Mouse (Mus musculus): ENCODE results near the gene Cbln3. TPM values are rescaled to one million over a fixed set of nuclear protein-coding genes. Genes with fewer than 3 reads are reported as not detected.
A peak's percentile ranks its signal among the peaks of the same experiment; 100 is the strongest.

The Cbln3 gene
- total RNA-seq, 2 experiments from 2014 or later, result not detected

- intact Hi-C loops (cut with DNase I), result no loop called here
- peak in 1 of 2 experiments; percentile 63 for DNase-seq
Observed at GRCm38 (mm10) chr14:55853621-55854285, 30.4 kb downstream of the Cbln3 start, which contains the start of gene Nynrin. Nynrin (plus strand) TSS chr14:55854010.

- intact Hi-C loops (cut with DNase I), result no loop called here
- DNase-seq, result no peak
Observed at GRCm38 (mm10) chr14:55852646-55853551, 31.3 kb downstream of the Cbln3 start.

- intact Hi-C loops (cut with DNase I), result no loop called here
- DNase-seq, result no peak
Observed at GRCm38 (mm10) chr14:55850885-55851284, 33.3 kb downstream of the Cbln3 start.

GRCm38 (mm10) chr14:55845506-55846294, 38.5 kb downstream of the Cbln3 start:
- no peak for DNase-seq
- intact Hi-C loops (cut with DNase I), result no loop called here

- DNase-seq, result no peak
- intact Hi-C loops (cut with DNase I), result no loop called here
Observed at GRCm38 (mm10) chr14:55842794-55843193, 41.4 kb downstream of the Cbln3 start.

DNA sequence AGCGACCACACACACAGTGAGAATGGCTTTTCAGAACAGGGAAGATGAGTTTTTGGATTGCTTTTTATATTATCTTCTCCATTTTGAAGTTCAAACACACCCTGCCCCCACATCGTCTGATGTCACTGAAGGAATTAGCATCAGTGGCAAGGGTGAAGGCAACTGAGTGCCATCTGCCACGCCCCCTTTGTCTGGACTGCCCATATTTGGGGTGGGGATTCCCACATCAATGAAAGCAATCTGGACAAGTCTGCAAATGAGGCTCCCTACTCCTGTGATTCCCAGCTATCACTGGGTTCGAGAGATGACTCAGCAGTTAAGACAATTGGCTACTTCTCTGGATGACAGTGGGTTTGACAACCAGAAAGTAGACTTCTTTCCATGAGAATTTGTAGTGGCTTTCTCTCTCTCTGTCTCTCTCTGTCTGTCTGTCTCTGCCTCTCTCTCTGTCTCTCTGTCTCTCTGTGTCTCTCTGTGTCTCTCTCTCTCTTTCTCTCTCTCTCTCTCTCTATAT, 43.3 kb downstream of the Cbln3 start:
- intact Hi-C loops (cut with DNase I), result no loop called here
- DNase-seq, result no peak

DNA sequence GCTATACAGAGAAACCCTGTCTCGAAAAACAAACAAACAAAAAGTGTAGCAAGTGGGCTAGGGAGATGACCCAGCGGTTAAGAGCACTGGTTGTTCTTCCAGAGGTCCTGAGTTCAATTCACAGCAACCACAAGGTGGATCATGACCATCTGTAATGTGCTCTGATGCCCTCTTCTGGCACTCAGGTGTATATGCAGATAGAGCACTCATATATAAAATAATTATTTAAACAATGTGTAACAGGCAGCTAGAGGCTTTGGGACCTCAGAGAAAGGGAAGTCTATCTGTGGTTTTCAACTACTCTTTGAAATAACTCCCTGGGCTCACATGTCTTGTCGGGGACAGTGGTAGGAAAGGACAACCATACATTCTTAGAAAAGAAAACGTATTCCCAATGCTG, 45.5 kb downstream of the Cbln3 start:
- no peak for DNase-seq
- intact Hi-C loops (cut with DNase I), result no loop called here

DNA sequence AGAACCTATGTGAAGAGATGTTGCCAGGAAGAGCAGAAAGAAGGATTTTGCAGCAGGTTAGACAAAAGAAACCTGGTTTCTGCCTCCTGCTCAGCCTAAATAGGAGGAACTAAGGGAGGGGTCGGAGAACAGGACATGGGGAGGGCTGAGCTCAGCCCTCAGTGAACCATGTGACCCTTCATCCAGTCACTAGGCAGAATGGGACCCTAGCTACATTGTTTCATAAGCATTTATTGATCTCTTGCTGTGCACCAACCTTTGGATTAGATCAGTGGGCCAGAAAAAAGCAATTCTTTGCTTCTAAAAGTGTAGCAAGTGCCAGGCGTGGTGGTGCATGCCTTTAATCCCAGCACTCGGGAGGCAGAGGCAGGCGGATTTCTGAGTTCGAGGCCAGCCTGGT, 45.9 kb downstream of the Cbln3 start:
- intact Hi-C loops (cut with DNase I), result no loop called here
- no peak for DNase-seq

GRCm38 (mm10) chr14:55834808-55835533, 49.2 kb downstream of the Cbln3 start:
- intact Hi-C loops (cut with DNase I), result no loop called here
- no peak for DNase-seq

GRCm38 (mm10) chr14:55833126-55833525, 51.1 kb downstream of the Cbln3 start:
- intact Hi-C loops (cut with DNase I), result no loop called here

DNA sequence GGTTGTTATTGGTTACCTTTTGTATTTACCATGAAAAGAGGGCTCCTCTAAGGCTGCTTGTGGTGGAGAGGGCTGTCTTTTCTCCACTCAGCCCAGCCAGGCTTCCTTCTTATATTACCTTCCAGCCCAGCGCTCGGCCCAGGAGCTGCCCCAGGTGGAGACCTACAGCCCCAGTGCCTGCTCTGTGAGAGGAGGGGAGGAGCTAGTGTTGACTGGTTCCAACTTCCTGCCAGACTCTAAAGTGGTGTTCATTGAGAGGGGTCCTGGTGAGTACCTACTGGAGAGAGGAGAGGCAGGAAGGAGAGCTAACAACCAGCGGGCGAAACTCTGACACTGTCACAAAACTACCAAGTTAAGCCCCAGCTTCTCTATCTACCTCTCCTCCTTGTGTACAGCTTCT, 53.9 kb downstream of the Cbln3 start:
- no peak for DNase-seq

More at GRCm38 (mm10) chr14:55833126-55833525, 51.1 kb downstream of the Cbln3 start:
- DNase-seq, result no peak

GRCm38 (mm10) chr14:55829854-55830253, 54.3 kb downstream of the Cbln3 start:
- intact Hi-C loops (cut with DNase I), result no loop called here
- DNase-seq, result no peak

More for the DNA sequence above, 53.9 kb downstream of the Cbln3 start:
- intact Hi-C loops (cut with DNase I), result no loop called here

Other genes starting within 250 kb of the Cbln3 start
- 10 to 100 TPM; 62.1 to 66.9 TPM for gene Ipo4, start 248.4 kb downstream of the Cbln3 start, total RNA-seq (2021)
- gene Gm49378, start 246.5 kb downstream of the Cbln3 start, total RNA-seq (2021), result 1 to 10 TPM in 1 of 2 experiments, not detected in 1; 1.0 TPM
- gene Tm9sf1, start 240.6 kb downstream of the Cbln3 start, total RNA-seq (2021), result 10 to 100 TPM; 15.0 to 15.2 TPM
- under 1 TPM in 1 of 2 experiments, not detected in 1; 0.23 TPM for gene Tssk4, start 234.2 kb downstream of the Cbln3 start, total RNA-seq (2021)
- gene Mdp1, start 223.9 kb downstream of the Cbln3 start, total RNA-seq (2021), result 10 to 100 TPM; 14.2 to 16.8 TPM
- gene Gmpr2, start 212.5 kb downstream of the Cbln3 start, total RNA-seq (2021), result 1 to 10 TPM; 1.9 to 2.6 TPM
- 100 to 1,000 TPM; 174 to 184 TPM for gene Nedd8, start 212.3 kb downstream of the Cbln3 start, total RNA-seq (2021)
- 10 to 100 TPM in 1 of 2 experiments, 1 to 10 TPM in 1; 9.4 to 10.8 TPM for gene Tinf2, start 202.6 kb downstream of the Cbln3 start, total RNA-seq (2021)
- gene Tgm1, start 170.5 kb downstream of the Cbln3 start, total RNA-seq (2021), result not detected
- gene Rabggta, start 162.1 kb downstream of the Cbln3 start, total RNA-seq (2021), result 1 to 10 TPM; 8.9 to 9.4 TPM
- gene Dhrs1, start 138.7 kb downstream of the Cbln3 start, total RNA-seq (2021), result 10 to 100 TPM; 27.3 to 35.9 TPM
- 10 to 100 TPM; 10.5 to 11.8 TPM for gene Nop9, start 138.7 kb downstream of the Cbln3 start, total RNA-seq (2021)
- not detected for gene Cideb, start 125.9 kb downstream of the Cbln3 start, total RNA-seq (2021)
- not detected for gene Ltb4r2, start 123.0 kb downstream of the Cbln3 start, total RNA-seq (2021)
- not detected for gene Ltb4r1, start 118.4 kb downstream of the Cbln3 start, total RNA-seq (2021)
- gene Adcy4, start 100.3 kb downstream of the Cbln3 start, total RNA-seq (2021), result 1 to 10 TPM; 5.3 to 6.5 TPM
- gene Ripk3, start 95.5 kb downstream of the Cbln3 start, total RNA-seq (2021), result under 1 TPM; 0.59 to 0.67 TPM
- 1 to 10 TPM; 3.3 TPM for gene Nfatc4, start 61.2 kb downstream of the Cbln3 start, total RNA-seq (2021)
- gene Nynrin, start 30.4 kb downstream of the Cbln3 start, total RNA-seq (2021), result 1 to 10 TPM; 2.1 to 2.7 TPM
- 1 to 10 TPM; 6.0 to 7.5 TPM for gene Khnyn, start 555 bp upstream of the Cbln3 start, total RNA-seq (2021)
- gene Sdr39u1, start 15.9 kb upstream of the Cbln3 start, total RNA-seq (2021), result 100 to 1,000 TPM; 111 to 122 TPM
- gene Cma1, start 60.3 kb upstream of the Cbln3 start, total RNA-seq (2021), result 1 to 10 TPM; 2.3 to 2.7 TPM
- not detected for gene Cma2, start 66.6 kb upstream of the Cbln3 start, total RNA-seq (2021)
- not detected for gene Mcpt1, start 133.6 kb upstream of the Cbln3 start, total RNA-seq (2021)
- not detected for gene Mcpt9, start 146.1 kb upstream of the Cbln3 start, total RNA-seq (2021)
- not detected for gene Mcpt2, start 157.6 kb upstream of the Cbln3 start, total RNA-seq (2021)
- gene Mcpt4, start 177.9 kb upstream of the Cbln3 start, total RNA-seq (2021), result 1 to 10 TPM; 2.5 to 3.3 TPM
- gene Mcpt8, start 200.9 kb upstream of the Cbln3 start, total RNA-seq (2021), result not detected
- not detected for gene Ctsg, start 218.2 kb upstream of the Cbln3 start, total RNA-seq (2021)
- not detected for gene Gzme, start 236.2 kb upstream of the Cbln3 start, total RNA-seq (2021)
- not detected for gene Gzmd, start 248.2 kb upstream of the Cbln3 start, total RNA-seq (2021)

Data from gastrocnemius, postnatal 36 days (tissue).